Mouse (Mus musculus) olfactory bulb, adult 2 months (tissue): ENCODE results near the gene Cdkl5.

Experiments used
- CTCF ChIP-seq: fragments of 200-500 bp; IDR thresholded peaks from 2 replicates; pipeline ENCODE4 v1.5.1; 2012; ENCODE audit warnings: low read depth, mild to moderate bottlenecking, low read length, moderate library complexity; ENCODE audit not compliant: insufficient read depth
- POLR2A ChIP-seq: fragments of 200-500 bp; IDR thresholded peaks from 2 replicates; pipeline ENCODE4 v1.6.1; 2012; ENCODE audit warnings: mild to moderate bottlenecking, low read depth, low read length, moderate library complexity; ENCODE audit not compliant: insufficient read depth

DNA sequence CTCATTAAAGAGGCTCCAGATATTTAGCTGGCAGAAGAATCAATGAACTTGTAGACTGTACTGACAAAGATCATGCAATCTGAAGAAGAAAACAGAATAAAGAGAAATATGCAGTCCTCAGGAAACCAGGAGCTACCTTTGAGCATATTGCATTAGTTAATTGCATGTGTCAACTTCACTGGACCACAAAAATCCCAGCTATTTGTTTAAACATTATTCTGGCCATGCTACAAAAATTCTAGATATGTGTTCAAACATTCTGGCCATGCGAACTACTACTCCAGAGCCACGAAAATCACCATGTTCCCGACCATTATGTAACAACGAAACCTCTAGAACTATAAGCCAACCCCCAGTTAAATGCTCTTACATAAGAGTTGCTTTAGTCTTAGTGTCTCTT is 49.8 kb downstream of the Cdkl5 start:
- TF ChIP-seq CTCF (no peak), POLR2A (no peak)
